Mouse (Mus musculus) right cerebral cortex, postnatal 36 days (tissue): ENCODE data around the gene B3gat2.

Experiments
- DNase-seq, 2 experiments: peaks; one replicate each; pipeline ENCODE4 v3.0.0; 2022; ENCODE audit warnings: low spot score in 2 of 2, mixed read lengths in 1 of 2

The B3gat2 gene

GRCm38 (mm10) chr1:23834246-23834645 is 72.7 kb downstream of the B3gat2 start:
- no peak for DNase-seq

GRCm38 (mm10) chr1:23834819-23835218 is 73.3 kb downstream of the B3gat2 start:
- DNase-seq = no peak

DNA sequence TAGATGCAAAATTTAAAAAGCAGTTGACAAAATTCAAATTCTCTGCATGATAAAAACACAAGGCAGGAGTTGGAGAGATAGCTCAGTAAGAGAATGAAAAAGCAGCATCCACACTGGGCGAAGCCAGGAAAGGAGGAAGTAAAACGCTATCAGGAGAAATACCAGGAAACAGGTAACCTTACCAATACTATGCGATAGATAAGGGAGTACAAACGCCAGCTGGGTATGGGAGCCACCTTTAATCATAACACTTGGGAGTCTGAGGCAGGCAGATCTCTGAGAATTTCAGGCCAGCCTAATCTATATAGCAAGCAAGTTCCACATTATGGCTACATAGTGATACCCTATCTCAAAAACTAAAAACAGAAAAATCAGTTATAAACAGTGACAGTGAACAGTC is 75.1 kb downstream of the B3gat2 start:
- DNase-seq = no peak

DNA sequence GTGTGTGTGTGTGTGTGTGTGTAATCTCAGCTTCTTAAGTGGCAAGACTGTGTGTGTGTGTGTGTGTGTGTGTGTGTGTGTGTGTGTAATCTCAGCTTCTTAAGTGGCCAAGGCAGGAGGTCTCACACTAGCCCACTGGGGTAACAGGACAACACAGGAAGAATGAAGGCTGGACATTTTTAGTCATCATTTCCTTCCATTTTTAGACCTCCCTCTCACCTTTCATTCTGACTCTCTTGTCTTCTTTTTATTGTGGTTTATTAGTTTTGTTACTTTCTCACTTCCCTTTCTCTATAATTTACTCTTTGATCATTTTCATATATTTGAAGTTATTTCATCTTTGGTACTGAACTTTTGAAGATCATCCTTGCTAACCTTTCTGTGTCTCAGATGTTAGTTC is 79.4 kb downstream of the B3gat2 start:
- DNase-seq = no peak

DNA sequence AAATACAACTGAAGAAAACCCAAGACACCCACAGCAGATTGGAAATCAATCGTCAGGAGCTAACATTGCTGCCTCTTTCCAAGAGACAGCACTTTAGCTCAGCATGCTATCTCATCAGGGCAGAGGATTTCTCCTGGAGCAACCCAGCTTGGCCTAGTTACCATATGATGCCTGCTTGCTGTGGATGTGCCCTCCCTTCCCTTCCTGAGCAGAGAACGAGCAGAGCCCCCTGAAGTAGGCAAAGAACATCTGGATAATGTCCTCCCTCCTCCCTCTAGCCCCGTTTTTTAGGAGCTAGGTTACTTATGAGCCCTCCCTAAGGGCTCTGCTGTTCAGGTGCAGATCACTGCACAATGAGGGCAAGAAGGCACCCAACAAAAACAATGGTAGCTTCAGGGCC is 81.1 kb downstream of the B3gat2 start:
- no peak for DNase-seq

DNA sequence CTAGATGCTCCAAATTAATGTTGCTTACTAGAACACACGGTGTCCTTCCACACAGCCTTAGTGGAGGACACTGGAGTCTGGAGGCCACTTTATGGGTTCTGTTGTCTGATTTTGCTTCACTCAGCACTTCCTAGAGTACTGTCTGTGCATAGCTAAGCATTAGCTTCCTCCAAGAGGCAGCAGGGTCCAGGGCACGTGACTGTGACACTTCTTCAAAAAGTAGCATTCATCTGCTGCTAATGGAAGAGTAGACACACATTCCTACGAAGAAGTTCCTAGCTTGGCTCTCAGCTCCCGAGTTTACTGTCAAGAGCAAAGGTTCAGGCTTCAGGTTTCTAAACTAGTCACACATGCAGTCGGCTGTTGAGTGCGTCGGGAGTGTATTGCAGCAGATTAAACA is 82.2 kb downstream of the B3gat2 start:
- DNase-seq = no peak

DNA sequence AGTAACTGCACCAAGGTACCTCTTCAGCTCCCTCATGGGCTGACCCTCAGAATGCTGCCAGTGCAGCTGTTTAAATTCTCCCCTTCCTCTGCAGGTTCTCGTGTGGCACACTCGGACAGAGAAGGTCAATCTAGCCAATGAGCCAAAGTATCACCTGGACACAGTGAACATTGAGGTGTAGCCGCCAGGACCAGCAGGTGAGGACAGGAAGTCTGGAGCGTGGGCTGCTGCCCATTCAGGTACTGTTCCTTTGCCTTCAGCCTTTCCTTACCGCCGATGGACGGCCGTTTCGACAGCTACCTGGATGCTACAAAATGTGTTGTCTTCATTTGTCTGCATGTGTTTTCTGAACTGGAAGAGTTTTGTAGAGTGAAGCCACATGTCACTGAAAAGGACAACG is 83.5 kb downstream of the B3gat2 start:
- no peak for DNase-seq

DNA sequence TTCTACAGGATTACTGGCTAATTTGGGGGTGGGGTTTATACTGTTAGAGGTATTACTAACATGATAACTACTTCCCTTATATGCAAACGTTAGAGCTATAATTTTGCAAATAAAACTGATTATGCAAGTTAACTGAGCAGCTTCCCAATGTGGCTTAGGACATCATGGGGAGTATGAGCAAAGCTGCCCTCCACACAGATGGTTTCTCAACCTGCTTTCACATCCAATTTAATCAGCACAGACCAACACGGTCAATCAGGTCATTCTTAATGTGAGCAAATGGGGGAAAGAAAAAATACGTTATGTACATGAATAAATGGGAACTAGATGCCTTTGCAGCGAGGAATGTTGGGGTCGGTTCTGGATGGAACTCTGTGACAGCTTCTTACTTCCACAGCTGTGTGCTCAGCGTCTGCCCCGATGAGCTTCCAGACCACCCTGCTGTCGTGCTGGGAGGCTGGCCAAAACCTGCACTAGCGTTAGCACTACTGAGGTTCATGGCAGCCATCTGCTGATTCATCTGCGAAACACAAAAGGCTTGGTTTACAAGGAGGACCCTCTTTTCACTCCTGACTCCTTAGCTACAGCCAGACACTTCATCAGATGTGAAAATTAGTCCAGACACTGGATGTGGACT is 84.6 kb downstream of the B3gat2 start:
- no peak for DNase-seq

GRCm38 (mm10) chr1:23855623-23856022 is 94.1 kb downstream of the B3gat2 start:
- no peak for DNase-seq

DNA sequence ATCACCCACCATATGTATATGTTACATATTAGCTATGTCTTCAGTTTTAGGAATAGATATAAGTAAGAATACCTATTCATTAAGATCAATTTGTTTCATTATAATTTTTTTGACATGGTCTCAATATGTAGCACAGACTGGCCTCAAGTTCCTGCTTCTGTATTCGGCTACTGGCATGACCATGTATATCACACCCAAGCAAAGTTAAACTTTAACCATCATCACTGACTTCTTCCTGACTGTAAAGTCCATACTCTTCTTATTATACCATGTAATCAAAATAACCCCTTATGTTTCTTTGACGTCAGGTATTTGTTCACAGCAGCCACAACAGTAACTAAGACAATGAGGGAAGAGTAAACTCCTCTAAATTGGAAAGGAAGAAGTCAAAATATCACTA is 99.4 kb downstream of the B3gat2 start:
- DNase-seq = no peak

GRCm38 (mm10) chr1:23865566-23865965 is 104.0 kb downstream of the B3gat2 start:
- DNase-seq = no peak

- DNase-seq = no peak
These were observed 105.9 kb downstream of the B3gat2 start for GRCm38 (mm10) chr1:23867350-23867862.

GRCm38 (mm10) chr1:23872194-23872593 is 110.6 kb downstream of the B3gat2 start:
- no peak for DNase-seq

DNA sequence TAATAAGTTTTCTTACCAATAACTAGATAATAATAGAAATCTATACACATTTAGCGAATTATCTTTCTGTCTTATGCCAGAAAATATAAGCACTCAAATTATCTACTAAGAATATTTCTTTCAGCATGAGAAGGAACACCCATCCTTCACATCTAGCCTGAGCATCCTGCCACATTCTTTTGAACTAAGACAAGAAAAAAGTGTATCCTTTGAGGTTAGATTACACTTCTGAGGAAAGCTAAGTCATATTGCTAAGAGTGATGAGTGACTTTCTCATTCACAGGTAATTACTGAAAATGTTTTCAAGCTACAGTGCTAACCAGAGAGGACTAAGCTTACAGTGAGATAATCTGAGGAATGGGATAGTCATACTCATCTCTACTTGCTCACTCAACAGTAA is 121.1 kb downstream of the B3gat2 start:
- DNase-seq = no peak

GRCm38 (mm10) chr1:23884087-23884668 is 122.6 kb downstream of the B3gat2 start:
- no peak for DNase-seq

DNA sequence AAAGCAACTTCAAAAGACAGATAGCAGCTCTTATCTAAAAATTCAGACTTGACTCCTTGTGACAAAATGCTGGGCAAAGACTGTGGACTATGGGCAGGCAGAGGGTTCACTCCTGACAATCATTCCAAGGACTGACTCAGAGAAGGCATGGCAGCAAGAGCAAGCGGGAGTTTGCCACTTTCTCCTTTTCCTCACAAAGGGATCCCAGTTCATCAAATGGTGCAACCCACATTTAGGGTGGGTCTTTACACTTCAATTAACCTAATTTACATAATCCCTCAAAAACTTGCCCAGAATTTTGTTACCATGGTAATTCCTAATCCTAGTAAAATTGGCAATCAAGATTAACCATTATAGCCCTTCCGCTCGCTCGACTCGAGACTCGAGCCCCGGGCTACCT is 123.4 kb downstream of the B3gat2 start:
- no peak for DNase-seq

GRCm38 (mm10) chr1:23892072-23892471 is 130.5 kb downstream of the B3gat2 start:
- DNase-seq = no peak
